Mouse (Mus musculus): ENCODE measurements around the gene 1700023F06Rik.

The 1700023F06Rik gene

GRCm38 (mm10) chr11:103208458-103208857, at the start of gene 1700023F06Rik:
TSS of gene 1700023F06Rik (minus strand) at chr11:103208558.
- DNase-seq: no peak

DNA sequence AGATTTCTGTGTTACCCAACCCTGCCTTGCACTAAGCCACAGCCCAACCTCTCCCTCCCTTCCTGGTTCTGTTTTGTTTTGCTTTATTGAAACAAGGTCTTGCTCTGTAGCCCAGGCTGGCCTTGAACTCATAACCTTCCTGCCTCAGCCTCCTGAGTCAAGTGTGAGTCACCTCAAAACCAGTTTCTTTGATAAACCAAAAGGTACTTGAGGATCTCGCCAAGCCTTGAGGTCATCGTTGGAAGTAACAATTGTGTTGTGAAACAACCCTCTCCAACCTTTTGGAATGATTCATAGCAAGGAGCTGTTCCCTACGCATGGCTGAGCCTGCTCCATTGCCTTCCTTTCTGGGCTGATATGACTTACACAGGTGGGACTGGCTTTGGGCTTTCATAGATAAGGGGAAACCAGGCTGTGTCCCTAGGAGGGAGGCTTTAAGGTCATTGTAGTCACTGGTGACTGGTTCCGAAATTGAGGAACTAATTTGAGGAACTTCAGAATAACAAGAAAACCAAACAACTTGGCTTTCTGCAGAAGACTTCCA, 49.7 kb upstream of the 1700023F06Rik start:
- DNase-seq: no peak

GRCm38 (mm10) chr11:103253605-103254004, 45.2 kb upstream of the 1700023F06Rik start:
- no peak for DNase-seq

GRCm38 (mm10) chr11:103252380-103252779, 44.0 kb upstream of the 1700023F06Rik start:
- peak in 1 of 2 experiments; percentile 61 for DNase-seq

- DNase-seq: no peak
Measured at GRCm38 (mm10) chr11:103250324-103250723, 42.0 kb upstream of the 1700023F06Rik start.

- no peak for DNase-seq
Measured at GRCm38 (mm10) chr11:103249509-103249908, 41.2 kb upstream of the 1700023F06Rik start.

GRCm38 (mm10) chr11:103248837-103249236, 40.5 kb upstream of the 1700023F06Rik start:
- DNase-seq: no peak

- DNase-seq: peak; percentile 88 to 92
Measured at GRCm38 (mm10) chr11:103247504-103248177, 39.3 kb upstream of the 1700023F06Rik start.

- no peak for DNase-seq
Measured at GRCm38 (mm10) chr11:103246731-103247290, 38.5 kb upstream of the 1700023F06Rik start.

GRCm38 (mm10) chr11:103246081-103246730, 37.8 kb upstream of the 1700023F06Rik start:
- peak; percentile 53 to 80 for DNase-seq

DNA sequence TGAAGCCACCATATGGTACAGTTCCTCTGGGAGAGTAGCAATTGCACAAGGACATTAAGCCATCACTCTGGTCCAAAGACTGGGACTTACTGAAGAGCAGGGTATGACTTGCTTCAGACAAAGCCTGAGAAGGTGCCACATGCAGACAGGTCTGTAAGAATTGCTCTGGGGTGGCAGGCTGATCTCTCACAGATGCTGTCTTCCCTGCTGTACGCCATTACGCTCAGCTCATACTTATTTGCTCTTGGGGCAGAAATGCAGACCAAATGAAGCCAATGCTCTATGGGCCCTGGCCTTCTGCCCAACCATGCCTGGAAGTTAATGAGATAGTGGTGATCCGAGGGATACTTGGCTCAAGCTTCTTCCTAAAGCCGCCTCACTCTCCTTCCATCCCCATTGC, 36.5 kb upstream of the 1700023F06Rik start:
- DNase-seq: peak; percentile 32 to 74

GRCm38 (mm10) chr11:103240740-103241139, 32.4 kb upstream of the 1700023F06Rik start:
- peak; percentile 36 to 66 for DNase-seq

DNA sequence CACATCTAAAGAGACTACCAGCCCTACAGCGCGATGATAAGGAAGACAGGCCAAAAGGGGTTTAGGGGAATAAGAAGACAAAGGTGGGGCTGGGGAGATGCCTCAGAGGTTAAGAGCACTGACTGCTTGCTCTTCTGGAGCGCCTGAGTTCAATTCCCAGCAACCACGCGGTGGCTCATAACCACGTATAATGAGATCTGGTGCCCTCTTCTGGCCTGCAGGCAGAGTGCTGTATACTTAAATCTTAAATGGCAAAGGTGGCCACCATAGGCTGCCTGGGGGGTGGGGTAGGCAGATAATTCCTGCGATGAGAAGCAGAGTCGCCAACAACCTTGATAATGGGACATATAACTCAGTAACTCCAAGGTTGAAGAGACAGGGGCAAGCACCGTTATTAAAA, 29.4 kb upstream of the 1700023F06Rik start:
- no peak for DNase-seq

GRCm38 (mm10) chr11:103236903-103237302, 28.5 kb upstream of the 1700023F06Rik start:
- DNase-seq: no peak

GRCm38 (mm10) chr11:103236431-103236830, 28.1 kb upstream of the 1700023F06Rik start:
- DNase-seq: no peak

GRCm38 (mm10) chr11:103235702-103236101, 27.3 kb upstream of the 1700023F06Rik start:
- DNase-seq: peak; percentile 39 to 75

- no peak for DNase-seq
Measured at GRCm38 (mm10) chr11:103234447-103234846, 26.1 kb upstream of the 1700023F06Rik start.

GRCm38 (mm10) chr11:103232966-103233365, 24.6 kb upstream of the 1700023F06Rik start:
- peak; percentile 85 to 89 for DNase-seq

DNA sequence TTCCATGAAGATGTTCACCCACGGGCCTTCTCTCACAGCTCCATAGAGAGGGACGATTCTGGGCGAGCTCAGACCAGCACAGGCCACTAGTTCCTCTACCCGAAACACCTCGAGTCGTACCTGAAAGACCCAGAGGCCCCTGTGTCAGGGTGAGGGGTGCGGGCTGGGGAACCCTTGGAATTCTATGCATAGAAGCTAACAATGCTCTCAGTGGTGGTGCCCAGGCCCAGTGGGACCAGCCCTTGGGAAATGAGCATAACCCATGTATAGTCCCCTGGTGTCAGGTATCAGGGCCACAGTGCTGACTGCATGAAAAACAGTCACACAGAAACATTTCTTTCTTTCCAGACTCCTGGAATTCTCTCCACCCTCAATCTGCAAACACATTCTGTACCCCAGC, 23.0 kb upstream of the 1700023F06Rik start:
- no peak for DNase-seq

GRCm38 (mm10) chr11:103230626-103231025, 22.3 kb upstream of the 1700023F06Rik start:
- no peak for DNase-seq

- no peak for DNase-seq
Measured at GRCm38 (mm10) chr11:103229608-103230007, 21.2 kb upstream of the 1700023F06Rik start.

- DNase-seq: no peak
Measured at GRCm38 (mm10) chr11:103223951-103224456, 15.6 kb upstream of the 1700023F06Rik start.

- no peak for DNase-seq
Measured at GRCm38 (mm10) chr11:103223444-103223843, 15.1 kb upstream of the 1700023F06Rik start.

Data from lung, postnatal 4 days (tissue).